Mouse (Mus musculus) G1E (cell line): ENCODE results near the gene Runx2. TPM values are rescaled to one million over a fixed set of nuclear protein-coding genes. Genes with fewer than 3 reads are reported as not detected.

ENCODE experiments used
- ATAC-seq: 2 replicates; pipeline ENCODE4 v1.8.0; 2016; ENCODE audit warnings: mild to moderate bottlenecking; ENCODE audit not compliant: insufficient number of reproducible peaks, poor library complexity, low FRiP score, severe bottlenecking; ENCODE audit errors: extremely low read depth
- DNase-seq: peaks from one replicate; pipeline ENCODE4 v3.0.0; 2012; ENCODE audit warnings: low spot score
- H3K27me3 ChIP-seq: 2 replicates; pipeline ENCODE4 v1.6.1; 2012; ENCODE audit warnings: mild to moderate bottlenecking, low read length, inconsistent platforms; ENCODE audit not compliant: insufficient read depth
- H3K36me3 ChIP-seq: replicated peaks from 2 replicates; pipeline ENCODE3; 2012; ENCODE audit warnings: mild to moderate bottlenecking, inconsistent platforms
- H3K4me1 ChIP-seq: 2 replicates; pipeline ENCODE4 v1.6.1; 2012; ENCODE audit warnings: low read depth, low read length, inconsistent platforms, mixed read lengths; ENCODE audit not compliant: insufficient read depth
- H3K4me3 ChIP-seq: 2 replicates; pipeline ENCODE4 v1.5.1; 2012; ENCODE audit warnings: low read depth, mild to moderate bottlenecking, inconsistent platforms, low read length, moderate library complexity, mixed read lengths
- H3K9me3 ChIP-seq: replicated peaks from 2 replicates; pipeline ENCODE4 v1.6.1; 2012; ENCODE audit warnings: inconsistent platforms
- CTCF ChIP-seq: IDR thresholded peaks from 2 replicates; pipeline ENCODE4 v1.5.1; 2012; ENCODE audit warnings: low read depth, low read length, inconsistent platforms, mixed read lengths
- GATA1 ChIP-seq: IDR thresholded peaks from 2 replicates; pipeline ENCODE4 v1.6.1; 2012; ENCODE audit warnings: borderline replicate concordance, low read length, inconsistent platforms, mixed read lengths
- GATA2 ChIP-seq: IDR thresholded peaks from 2 replicates; pipeline ENCODE4 v1.6.1; 2012; ENCODE audit warnings: low read depth, low read length, inconsistent platforms, borderline replicate concordance
- POLR2AphosphoS5 ChIP-seq: IDR thresholded peaks from 2 replicates; pipeline ENCODE4 v1.6.1; 2012; ENCODE audit warnings: low read depth, low read length, inconsistent platforms; ENCODE audit not compliant: insufficient replicate concordance
- TAL1 ChIP-seq: conservative IDR thresholded peaks from 2 replicates; pipeline ENCODE4 v1.6.1; 2012; ENCODE audit warnings: low read depth, low read length, inconsistent platforms, mixed read lengths
- polyA plus RNA-seq: library from polyadenylated mRNA; stranded (reverse); fragments of >175 nt; gene quantifications from 2 replicates; pipeline ENCODE4 v1.2.3, GENCODE M21; 2012
- total RNA-seq, 2 experiments: library from RNA; stranded (forward) in 1 of 2; stranded (reverse) in 1 of 2; fragments of 200-1000 nt in 1 of 2; fragments of >200 nt in 1 of 2; fragmentation: Nextera tagmentation in 1 of 2; gene quantifications; 2 replicates each; pipeline ENCODE4 v1.2.3; 2014 to 2017

Gene Runx2
- total and polyA plus RNA-seq, 3 experiments, result 0.05 to 2.0 (median 0.05) TPM

- Histone ChIP-seq H3K27me3 (no peaks in the 10 kb centered on the region), H3K4me3 (no peak overlapping the region), H3K36me3 (no peaks in the 10 kb centered on the region), H3K4me1 (no peaks in the 10 kb centered on the region), H3K9me3 (peaks cover 4% of the 10 kb centered on the region)
- ATAC-seq (no peak), DNase-seq (no peak)
- TF ChIP-seq GATA2 (no peak), GATA1 (no peak), CTCF (no peak), POLR2AphosphoS5 (no peak), TAL1 (no peak)
Measured at GRCm38 (mm10) chr17:44743780-44744179, 70.8 kb downstream of the Runx2 start.

DNA sequence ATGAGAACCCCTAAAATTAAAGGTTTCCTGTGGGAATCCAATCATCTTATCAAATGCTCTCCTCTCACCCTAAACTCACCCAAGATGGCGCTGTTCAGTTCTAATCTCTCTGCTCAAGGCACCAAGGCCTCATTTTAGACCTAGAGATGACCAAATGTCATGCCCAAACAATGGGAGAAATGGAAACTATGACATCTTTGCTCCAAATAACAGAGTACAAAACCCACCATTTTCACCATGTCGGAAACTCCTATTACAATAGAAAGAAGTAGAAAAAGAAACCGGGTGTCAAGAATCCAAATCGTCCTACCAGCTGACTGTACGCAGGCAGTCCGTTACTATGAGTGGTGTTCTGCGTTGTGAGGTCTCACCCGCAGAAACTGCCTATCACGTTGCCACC lies 72.4 kb downstream of the Runx2 start:
- no peaks in the 10 kb centered on the region for H3K27me3 ChIP-seq
- peaks cover 15% of the 10 kb centered on the region for H3K9me3 ChIP-seq
- no peak overlapping the region for H3K4me3 ChIP-seq
- DNase-seq, result no peak
- no peaks in the 10 kb centered on the region for H3K4me1 ChIP-seq
- TF ChIP-seq GATA2 (no peak), GATA1 (no peak), POLR2AphosphoS5 (no peak), TAL1 (no peak), CTCF (no peak)
- H3K36me3 ChIP-seq, result no peaks in the 10 kb centered on the region
- ATAC-seq, result no peak

DNA sequence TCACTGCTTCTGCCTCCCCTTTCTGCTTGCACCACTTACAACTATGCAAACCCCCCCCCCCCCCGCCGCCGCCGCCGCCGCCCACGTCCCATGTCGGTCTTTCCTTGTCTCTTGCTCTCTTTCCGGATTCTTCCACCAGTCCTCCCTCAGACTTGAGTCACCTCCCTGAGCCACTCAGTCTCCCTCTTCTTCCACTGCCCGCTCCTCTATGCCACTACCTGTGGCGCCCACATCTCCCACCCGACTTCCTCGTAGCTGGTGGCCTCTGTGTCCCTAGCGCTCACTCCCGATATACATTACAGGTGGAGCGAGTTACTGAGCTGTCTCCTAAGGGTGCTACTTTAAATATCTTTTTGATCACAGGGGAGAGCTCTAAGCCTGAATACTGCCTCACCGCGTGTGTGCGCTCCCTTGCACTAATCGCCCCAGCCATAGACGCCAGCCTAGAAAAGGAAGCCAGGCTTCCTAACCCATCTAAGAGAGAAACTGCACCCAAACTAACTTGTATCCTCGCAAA lies 76.4 kb downstream of the Runx2 start:
- H3K36me3 ChIP-seq, result no peaks in the 10 kb centered on the region
- ATAC-seq (no peak), DNase-seq (no peak)
- H3K4me3 ChIP-seq, result no peak overlapping the region
- H3K4me1 ChIP-seq, result no peaks in the 10 kb centered on the region
- TF ChIP-seq GATA2 (no peak), TAL1 (no peak), GATA1 (no peak), POLR2AphosphoS5 (no peak)
- H3K9me3 ChIP-seq, result peaks cover 43% of the 10 kb centered on the region
- H3K27me3 ChIP-seq, result no peaks in the 10 kb centered on the region

- no peaks in the 10 kb centered on the region for H3K27me3 ChIP-seq
- no peak for DNase-seq
Measured at GRCm38 (mm10) chr17:44737275-44738120, 77.1 kb downstream of the Runx2 start.

GRCm38 (mm10) chr17:44735991-44736561 lies 78.5 kb downstream of the Runx2 start:
- H3K4me3 ChIP-seq, result no peak overlapping the region; the same call in 1 of the 2 replicates
- TF ChIP-seq TAL1 (no peak), POLR2AphosphoS5 (no peak), GATA2 (no peak), CTCF (no peak)
- H3K9me3 ChIP-seq, result peaks cover 43% of the 10 kb centered on the region
- DNase-seq (no peak), ATAC-seq (no peak)
- no peaks in the 10 kb centered on the region for H3K27me3 ChIP-seq
- no peaks in the 10 kb centered on the region for H3K36me3 ChIP-seq
- no peaks in the 10 kb centered on the region for H3K4me1 ChIP-seq

More at GRCm38 (mm10) chr17:44737275-44738120, 77.1 kb downstream of the Runx2 start:
- no peak for ATAC-seq
- TF ChIP-seq GATA1 (no peak), GATA2 (no peak), POLR2AphosphoS5 (no peak), TAL1 (no peak), CTCF (no peak)
- Histone ChIP-seq H3K9me3 (peaks cover 43% of the 10 kb centered on the region), H3K4me3 (no peak overlapping the region), H3K36me3 (no peaks in the 10 kb centered on the region), H3K4me1 (no peaks in the 10 kb centered on the region)

GRCm38 (mm10) chr17:44735223-44735990 lies 79.2 kb downstream of the Runx2 start:
- Histone ChIP-seq H3K9me3 (peaks cover 43% of the 10 kb centered on the region), H3K4me1 (no peaks in the 10 kb centered on the region), H3K4me3 (no peak overlapping the region; the same call in 1 of the 2 replicates), H3K36me3 (no peaks in the 10 kb centered on the region), H3K27me3 (no peaks in the 10 kb centered on the region)
- no peak for TF ChIP-seq GATA1
- TF ChIP-seq POLR2AphosphoS5, result no peak
- DNase-seq (no peak), ATAC-seq (no peak)
